Mouse (Mus musculus): ENCODE data around the gene Ncoa4. TPM values are rescaled to one million over a fixed set of nuclear protein-coding genes. Genes with fewer than 3 reads are reported as not detected.

Ncoa4 gene
- polyA plus RNA-seq, 2 experiments, result 45.6 to 113 TPM

- ATAC-seq (ENCODE audit: low FRiP score, low read depth), result no peak
- Histone ChIP-seq H3K27ac (replicated peaks; ENCODE audit: low read depth, low read length) (no peak overlapping the region), H3K9ac (ENCODE audit: low read depth, low read length, severe bottlenecking) (no peak overlapping the region), H3K4me2 (replicated peaks; ENCODE audit: low read depth, low read length, severe bottlenecking) (no peak overlapping the region), H3K4me3 (replicated peaks; ENCODE audit: low read length) (no peak overlapping the region), H3K9me3 (ENCODE audit: control insufficient read depth, low read length) (no peaks in the 10 kb centered on the region), H3K27me3 (ENCODE audit: control insufficient read depth, insufficient read depth, low read length) (no peaks in the 10 kb centered on the region), H3K4me1 (ENCODE audit: control insufficient read depth, insufficient read depth, low read length) (no peaks in the 10 kb centered on the region), H3K36me3 (ENCODE audit: control insufficient read depth, insufficient read depth, low read length) (no peaks in the 10 kb centered on the region)
- no peak for TF ChIP-seq POLR2A (IDR thresholded peaks at IDR 0.05; ENCODE audit: borderline replicate concordance, extremely low read depth, insufficient read depth, insufficient read length)
- DNase-seq (ENCODE audit: low spot score), result no peak
These were observed 14.9 kb upstream of the Ncoa4 start for GRCm38 (mm10) chr14:32144734-32145133.

GRCm38 (mm10) chr14:32145401-32145800, 14.3 kb upstream of the Ncoa4 start:
- Histone ChIP-seq H3K4me1 (ENCODE audit: control insufficient read depth, insufficient read depth, low read length) (no peaks in the 10 kb centered on the region), H3K27ac (replicated peaks; ENCODE audit: low read depth, low read length) (no peak overlapping the region), H3K27me3 (ENCODE audit: control insufficient read depth, insufficient read depth, low read length) (no peaks in the 10 kb centered on the region), H3K4me2 (replicated peaks; ENCODE audit: low read depth, low read length, severe bottlenecking) (no peak overlapping the region), H3K4me3 (replicated peaks; ENCODE audit: low read length) (no peak overlapping the region), H3K9me3 (ENCODE audit: control insufficient read depth, low read length) (no peaks in the 10 kb centered on the region), H3K9ac (ENCODE audit: low read depth, low read length, severe bottlenecking) (no peak overlapping the region), H3K36me3 (ENCODE audit: control insufficient read depth, insufficient read depth, low read length) (no peaks in the 10 kb centered on the region)
- TF ChIP-seq POLR2A (IDR thresholded peaks at IDR 0.05; ENCODE audit: borderline replicate concordance, extremely low read depth, insufficient read depth, insufficient read length), result no peak
- ATAC-seq (ENCODE audit: low FRiP score, low read depth) (no peak), DNase-seq (ENCODE audit: low spot score) (no peak)
- 63% methylated on average over 4 of the region's 4 CpGs for WGBS

- Histone ChIP-seq H3K4me1 (ENCODE audit: control insufficient read depth, insufficient read depth, low read length) (no peaks in the 10 kb centered on the region), H3K36me3 (ENCODE audit: control insufficient read depth, insufficient read depth, low read length) (no peaks in the 10 kb centered on the region), H3K9me3 (ENCODE audit: control insufficient read depth, low read length) (no peaks in the 10 kb centered on the region), H3K27ac (replicated peaks; ENCODE audit: low read depth, low read length) (no peak overlapping the region), H3K9ac (ENCODE audit: low read depth, low read length, severe bottlenecking) (no peak overlapping the region), H3K4me2 (replicated peaks; ENCODE audit: low read depth, low read length, severe bottlenecking) (no peak overlapping the region), H3K27me3 (ENCODE audit: control insufficient read depth, insufficient read depth, low read length) (no peaks in the 10 kb centered on the region), H3K4me3 (replicated peaks; ENCODE audit: low read length) (no peak overlapping the region)
- no peak for DNase-seq (ENCODE audit: low spot score)
- no peak for ATAC-seq (ENCODE audit: low FRiP score, low read depth)
- WGBS, result 56% methylated on average over 7 of the region's 7 CpGs
- TF ChIP-seq POLR2A (IDR thresholded peaks at IDR 0.05; ENCODE audit: borderline replicate concordance, extremely low read depth, insufficient read depth, insufficient read length), result no peak
These were observed 13.7 kb upstream of the Ncoa4 start for GRCm38 (mm10) chr14:32145809-32146511.

- DNase-seq (ENCODE audit: low spot score), result no peak
- Histone ChIP-seq H3K27ac (replicated peaks; ENCODE audit: low read depth, low read length) (no peak overlapping the region), H3K4me1 (ENCODE audit: control insufficient read depth, insufficient read depth, low read length) (no peaks in the 10 kb centered on the region), H3K27me3 (ENCODE audit: control insufficient read depth, insufficient read depth, low read length) (no peaks in the 10 kb centered on the region), H3K9ac (ENCODE audit: low read depth, low read length, severe bottlenecking) (no peak overlapping the region), H3K36me3 (ENCODE audit: control insufficient read depth, insufficient read depth, low read length) (no peaks in the 10 kb centered on the region), H3K4me3 (replicated peaks; ENCODE audit: low read length) (no peak overlapping the region), H3K4me2 (replicated peaks; ENCODE audit: low read depth, low read length, severe bottlenecking) (no peak overlapping the region), H3K9me3 (ENCODE audit: control insufficient read depth, low read length) (no peaks in the 10 kb centered on the region)
- ATAC-seq (ENCODE audit: low FRiP score, low read depth), result no peak
- no peak for TF ChIP-seq POLR2A (IDR thresholded peaks at IDR 0.05; ENCODE audit: borderline replicate concordance, extremely low read depth, insufficient read depth, insufficient read length)
- WGBS, result 60% methylated on average over 2 of the region's 2 CpGs
These were observed 13.1 kb upstream of the Ncoa4 start for GRCm38 (mm10) chr14:32146578-32146977.

GRCm38 (mm10) chr14:32150872-32151271, 8.8 kb upstream of the Ncoa4 start:
- no peak for DNase-seq (ENCODE audit: low spot score)

More at GRCm38 (mm10) chr14:32150872-32151271, 8.8 kb upstream of the Ncoa4 start:
- WGBS, result 90% methylated on average over 2 of the region's 2 CpGs
- Histone ChIP-seq H3K4me2 (replicated peaks; ENCODE audit: low read depth, low read length, severe bottlenecking) (no peak overlapping the region), H3K36me3 (ENCODE audit: control insufficient read depth, insufficient read depth, low read length) (no peaks in the 10 kb centered on the region), H3K4me3 (replicated peaks; ENCODE audit: low read length) (no peak overlapping the region), H3K9me3 (ENCODE audit: control insufficient read depth, low read length) (no peaks in the 10 kb centered on the region), H3K27ac (replicated peaks; ENCODE audit: low read depth, low read length) (no peak overlapping the region), H3K4me1 (ENCODE audit: control insufficient read depth, insufficient read depth, low read length) (no peaks in the 10 kb centered on the region), H3K9ac (ENCODE audit: low read depth, low read length, severe bottlenecking) (no peak overlapping the region), H3K27me3 (ENCODE audit: control insufficient read depth, insufficient read depth, low read length) (no peaks in the 10 kb centered on the region)
- no peak for TF ChIP-seq POLR2A (IDR thresholded peaks at IDR 0.05; ENCODE audit: borderline replicate concordance, extremely low read depth, insufficient read depth, insufficient read length)
- no peak for ATAC-seq (ENCODE audit: low FRiP score, low read depth)
